Mouse (Mus musculus): Measurements from ENCODE around the gene Fam83g. TPM values are rescaled to one million over a fixed set of nuclear protein-coding genes. Genes with fewer than 3 reads are reported as not detected.

The Fam83g gene
- polyA plus RNA-seq, 1 experiment, result 7.5 TPM

GRCm38 (mm10) chr11:61751612-61752011 is 67.7 kb downstream of the Fam83g start:
- no peaks in the 10 kb centered on the region for H3K4me1 ChIP-seq (ENCODE audit: control insufficient read depth, insufficient read depth, low read length)
- no peak overlapping the region for H3K4me3 ChIP-seq (replicated peaks; ENCODE audit: extremely low read depth, low read depth, low read length)
- no peak for DNase-seq
- 80% methylated on average over 5 of the region's 5 CpGs for WGBS
- TF ChIP-seq POLR2A (IDR thresholded peaks at IDR 0.05; ENCODE audit: borderline replicate concordance, extremely low read depth, low read depth, low read length) (no peak), CTCF (IDR thresholded peaks at IDR 0.05; ENCODE audit: insufficient read depth, low read length) (peak; percentile 54)

GRCm38 (mm10) chr11:61757151-61757550 is 73.3 kb downstream of the Fam83g start:
- WGBS, result 65% methylated on average over 2 of the region's 2 CpGs
- TF ChIP-seq CTCF (IDR thresholded peaks at IDR 0.05; ENCODE audit: insufficient read depth, low read length), result no peak
- TF ChIP-seq POLR2A (IDR thresholded peaks at IDR 0.05; ENCODE audit: borderline replicate concordance, extremely low read depth, low read depth, low read length), result no peak
- Histone ChIP-seq H3K4me1 (ENCODE audit: control insufficient read depth, insufficient read depth, low read length) (peaks cover 3% of the 10 kb centered on the region), H3K4me3 (replicated peaks; ENCODE audit: extremely low read depth, low read depth, low read length) (no peak overlapping the region)
- no peak for DNase-seq

Other genes with a start within 250 kb of the Fam83g start
- 0.27 and 0.44 TPM in 2 replicates for gene Rnf112, start 230.0 kb upstream of the Fam83g start, polyA plus RNA-seq (2012; rRNA removed)
- gene Mfap4, start 198.7 kb upstream of the Fam83g start, polyA plus RNA-seq (2012; rRNA removed), result 1,294 and 1,321 TPM in 2 replicates
- 39.3 and 40.1 TPM in 2 replicates for gene Mapk7, start 189.7 kb upstream of the Fam83g start, polyA plus RNA-seq (2012; rRNA removed)
- gene B9d1, start 178.9 kb upstream of the Fam83g start, polyA plus RNA-seq (2012; rRNA removed), result 28.4 and 37.5 TPM in 2 replicates
- gene Epn2, start 104.4 kb upstream of the Fam83g start, polyA plus RNA-seq (2012; rRNA removed), result 74.0 and 84.5 TPM in 2 replicates
- 77.0 and 86.0 TPM in 2 replicates for gene Grap, start 30.8 kb upstream of the Fam83g start, polyA plus RNA-seq (2012; rRNA removed)
- gene Slc5a10, start 36.7 kb downstream of the Fam83g start, polyA plus RNA-seq (2012; rRNA removed), result 0.06 TPM in 1 of 2 replicates, not detected in the other
- gene Prpsap2, start 78.0 kb downstream of the Fam83g start, polyA plus RNA-seq (2012; rRNA removed), result 10.7 and 14.2 TPM in 2 replicates
- 60.4 and 73.2 TPM in 2 replicates for gene Ulk2, start 171.0 kb downstream of the Fam83g start, polyA plus RNA-seq (2012; rRNA removed)
- 8.7 and 12.3 TPM in 2 replicates for gene Akap10, start 246.2 kb downstream of the Fam83g start, polyA plus RNA-seq (2012; rRNA removed)

All from lung, adult 2 months (tissue).